Mouse (Mus musculus) ES-Bruce4 (cell line): ENCODE data around the gene Prkn. TPM values are rescaled to one million over a fixed set of nuclear protein-coding genes. Genes with fewer than 3 reads are reported as not detected.

Experiments used
- H3K27ac ChIP-seq: 2 replicates; pipeline ENCODE4 v1.5.1; 2012; ENCODE audit warnings: low read length, inconsistent platforms; ENCODE audit not compliant: insufficient read depth
- H3K27me3 ChIP-seq: 2 replicates; pipeline ENCODE4 v1.6.1; 2012; ENCODE audit warnings: mild to moderate bottlenecking, low read length, inconsistent platforms; ENCODE audit not compliant: control insufficient read depth, poor library complexity, insufficient read depth, severe bottlenecking
- H3K36me3 ChIP-seq: 2 replicates; pipeline ENCODE4 v1.6.1; 2012; ENCODE audit warnings: inconsistent platforms, mild to moderate bottlenecking, low read length, moderate library complexity; ENCODE audit not compliant: control insufficient read depth, poor library complexity, insufficient read depth, severe bottlenecking
- H3K4me1 ChIP-seq: one replicate; pipeline ENCODE4 v1.8.1; 2011; ENCODE audit warnings: low read length; ENCODE audit not compliant: control insufficient read depth, insufficient read depth
- H3K4me3 ChIP-seq: 2 replicates; pipeline ENCODE4 v1.5.1; 2011; ENCODE audit warnings: low read depth, mild to moderate bottlenecking, low read length
- H3K9ac ChIP-seq: 2 replicates; pipeline ENCODE4 v1.6.1; 2012; ENCODE audit warnings: low read depth, mild to moderate bottlenecking, inconsistent platforms; ENCODE audit not compliant: poor library complexity, severe bottlenecking
- H3K9me3 ChIP-seq: replicated peaks from 2 replicates; pipeline ENCODE4 v1.6.1; 2012; ENCODE audit warnings: mild to moderate bottlenecking, low read length, inconsistent platforms; ENCODE audit not compliant: control insufficient read depth, poor library complexity, insufficient read depth, severe bottlenecking
- CTCF ChIP-seq: IDR thresholded peaks from one replicate; pipeline ENCODE4 v1.8.1; 2011; ENCODE audit warnings: low read depth, low read length
- EP300 ChIP-seq: IDR thresholded peaks from 2 replicates; pipeline ENCODE4 v1.6.1; 2011; ENCODE audit warnings: low read depth, low read length; ENCODE audit not compliant: insufficient read depth
- POLR2A ChIP-seq: IDR thresholded peaks from one replicate; pipeline ENCODE4 v1.8.1; 2011; ENCODE audit warnings: low read length; ENCODE audit not compliant: insufficient read depth
- polyA plus RNA-seq: library from polyadenylated mRNA; stranded (reverse); fragments of >200 nt; gene quantifications from 2 replicates; pipeline ENCODE4 v1.2.4, GENCODE M21; 2011; ENCODE audit warnings: low read depth; ENCODE audit not compliant: missing spikeins, insufficient read depth, insufficient read length

The Prkn gene
- polyA plus RNA-seq, 1 experiment = 1.5 TPM

DNA sequence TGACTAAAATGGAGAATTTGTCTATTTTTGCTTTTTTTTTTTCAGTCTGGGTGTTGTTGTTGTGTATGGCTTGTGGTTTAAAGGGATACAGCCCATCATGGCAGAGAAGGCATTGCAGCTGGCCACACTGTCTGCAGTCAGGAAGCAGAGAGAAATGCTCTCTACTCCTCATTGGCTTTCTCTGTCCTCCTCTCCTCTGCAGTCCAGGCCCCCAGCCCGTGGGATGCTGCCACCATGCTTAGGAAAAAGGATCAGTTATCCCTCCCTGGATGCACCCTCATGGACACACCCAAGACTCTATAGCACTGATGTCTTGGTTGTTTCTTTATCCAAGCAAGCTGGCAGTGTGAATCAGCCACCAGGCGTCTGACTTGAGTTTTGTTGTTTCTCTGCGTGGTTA lies 1107.3 kb downstream of the Prkn start:
- Histone ChIP-seq H3K27me3 (no peaks in the 10 kb centered on the region), H3K4me1 (no peaks in the 10 kb centered on the region)

DNA sequence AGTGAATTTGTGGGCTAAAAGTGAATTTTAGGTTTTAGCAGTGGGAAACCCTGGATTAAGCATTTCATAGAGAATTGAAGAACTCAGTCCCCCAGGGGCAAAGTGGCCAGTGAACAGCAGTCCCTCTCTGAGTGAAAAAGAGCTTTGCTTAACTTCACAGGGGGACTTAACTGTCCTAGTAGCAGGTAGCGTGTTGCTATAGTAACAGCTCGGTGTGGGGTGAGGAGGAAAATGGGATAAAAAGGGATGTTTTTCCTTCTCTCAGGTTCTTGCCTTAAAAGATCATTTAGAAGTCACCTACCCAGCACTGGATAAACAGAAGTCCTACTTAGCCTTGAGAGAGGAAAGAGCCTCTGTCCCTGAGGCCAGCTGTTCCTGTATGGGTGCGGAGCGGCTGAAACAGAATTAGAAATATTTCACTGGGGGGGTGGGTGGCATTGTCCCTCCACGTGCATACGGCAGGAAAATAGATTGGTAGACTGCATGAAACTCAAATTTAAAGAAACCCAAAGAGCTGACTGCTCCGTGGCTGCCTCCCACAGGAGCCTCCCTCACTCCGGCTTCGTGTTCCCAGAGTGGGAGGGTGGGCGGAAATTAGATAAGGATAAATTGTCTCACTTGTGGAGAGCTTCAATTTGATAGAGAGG lies 1109.5 kb downstream of the Prkn start:
- Histone ChIP-seq H3K4me3 (no peak overlapping the region), H3K4me1 (no peaks in the 10 kb centered on the region)
- TF ChIP-seq CTCF = no peak
- no peak for TF ChIP-seq EP300
- TF ChIP-seq POLR2A = no peak

More for the DNA sequence above, 1107.3 kb downstream of the Prkn start:
- no peak overlapping the region for H3K4me3 ChIP-seq
- TF ChIP-seq CTCF (no peak), EP300 (no peak), POLR2A (no peak)
- H3K9ac ChIP-seq = no peak overlapping the region
- no peaks in the 10 kb centered on the region for H3K36me3 ChIP-seq
- H3K9me3 ChIP-seq = no peaks in the 10 kb centered on the region
- no peak overlapping the region for H3K27ac ChIP-seq

DNA sequence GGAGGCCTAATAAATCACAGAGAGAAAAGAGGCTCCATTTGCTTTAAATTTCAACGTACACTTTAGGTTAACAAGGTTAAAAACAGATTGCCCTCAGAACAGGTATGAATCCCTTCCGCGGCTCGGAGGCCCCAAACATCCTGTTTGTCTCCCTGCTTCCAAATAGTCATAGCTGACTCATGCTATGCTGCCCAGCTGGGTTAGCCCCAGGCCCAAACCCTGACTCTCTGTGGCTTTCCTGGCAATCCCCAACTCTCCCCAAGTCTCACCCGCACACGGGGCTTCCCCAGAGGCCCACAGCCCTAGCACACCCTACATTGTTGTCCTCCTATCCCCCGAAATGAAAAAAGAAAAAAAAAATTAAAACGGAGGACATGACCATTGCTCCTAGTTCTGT lies 1110.0 kb downstream of the Prkn start:
- no peaks in the 10 kb centered on the region for H3K9me3 ChIP-seq
- H3K4me1 ChIP-seq = no peaks in the 10 kb centered on the region
- no peaks in the 10 kb centered on the region for H3K36me3 ChIP-seq
- TF ChIP-seq POLR2A (no peak), EP300 (no peak), CTCF (no peak)
- H3K27me3 ChIP-seq = no peaks in the 10 kb centered on the region
- no peak overlapping the region for H3K9ac ChIP-seq
- no peak overlapping the region for H3K27ac ChIP-seq
- no peak overlapping the region for H3K4me3 ChIP-seq

More for the DNA sequence above, 1109.5 kb downstream of the Prkn start:
- H3K9ac ChIP-seq = no peak overlapping the region
- H3K9me3 ChIP-seq = no peaks in the 10 kb centered on the region
- H3K27me3 ChIP-seq = no peaks in the 10 kb centered on the region
- H3K36me3 ChIP-seq = no peaks in the 10 kb centered on the region
- H3K27ac ChIP-seq = no peak overlapping the region

DNA sequence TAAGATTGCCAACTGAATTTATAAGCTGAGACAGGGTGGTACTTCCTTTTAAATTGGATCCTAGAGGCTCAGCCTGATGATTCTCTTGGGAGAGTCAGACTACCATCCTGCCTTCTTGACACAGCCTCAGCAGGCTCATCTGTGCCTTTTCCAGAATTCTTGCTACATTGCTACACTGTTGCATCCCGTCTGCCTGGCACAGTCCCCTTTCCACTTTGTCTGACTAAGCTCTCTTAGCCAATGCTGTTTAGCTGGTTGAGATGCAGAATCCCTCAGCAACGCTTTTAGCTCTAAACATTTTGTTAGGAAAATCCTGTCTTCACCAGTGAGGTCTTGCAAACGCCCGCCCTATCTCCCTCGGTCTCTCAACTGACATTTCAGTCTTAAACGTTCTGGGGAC lies 1115.1 kb downstream of the Prkn start:
- Histone ChIP-seq H3K4me3 (no peak overlapping the region), H3K36me3 (no peaks in the 10 kb centered on the region), H3K9me3 (no peaks in the 10 kb centered on the region; the same call in 1 of the 2 replicates), H3K27me3 (no peaks in the 10 kb centered on the region), H3K27ac (no peak overlapping the region), H3K9ac (no peak overlapping the region), H3K4me1 (no peaks in the 10 kb centered on the region)
- TF ChIP-seq CTCF (no peak), EP300 (no peak), POLR2A (no peak)

DNA sequence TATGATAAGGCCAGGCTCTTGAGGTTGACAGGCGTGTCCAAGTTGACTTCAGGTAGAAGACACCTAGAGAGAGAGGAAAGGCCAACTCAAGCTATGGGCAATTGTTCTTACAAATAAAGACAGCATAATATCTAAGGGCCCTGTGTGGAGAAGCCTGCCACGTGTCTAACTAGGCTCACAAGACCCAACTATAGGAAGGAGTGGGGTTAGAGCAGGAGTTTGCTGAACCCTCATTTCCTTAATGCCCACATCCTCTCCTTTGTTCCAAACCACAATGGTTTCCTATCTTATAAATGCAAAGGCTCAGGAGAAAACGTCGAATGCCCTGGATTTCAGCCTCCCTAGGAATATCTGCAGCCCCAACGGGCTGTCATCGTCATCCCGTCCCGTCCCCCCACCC lies 1120.3 kb downstream of the Prkn start:
- TF ChIP-seq EP300 = no peak
- no peak for TF ChIP-seq CTCF
- no peak for TF ChIP-seq POLR2A
- Histone ChIP-seq H3K9ac (no peak overlapping the region), H3K9me3 (no peaks in the 10 kb centered on the region; the same call in 1 of the 2 replicates)

DNA sequence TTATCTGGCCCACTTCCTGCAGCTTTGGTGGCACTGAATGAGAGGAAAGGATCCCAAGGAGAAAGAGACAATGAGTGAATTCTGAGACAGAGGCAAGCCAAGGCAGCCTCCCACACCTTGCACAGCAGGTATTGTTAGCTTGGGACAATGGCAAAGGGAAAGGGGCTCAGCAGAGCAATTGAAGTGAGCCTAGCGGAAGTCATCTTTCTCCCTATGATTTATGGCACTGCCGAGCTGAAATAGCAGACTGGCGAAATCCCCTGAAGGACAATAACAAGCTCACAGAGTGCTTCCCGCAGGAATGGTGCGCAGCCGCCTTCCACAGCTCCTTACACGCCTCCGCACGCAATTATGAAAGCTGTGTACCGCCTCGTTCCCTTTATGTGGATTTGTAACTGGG lies 1122.6 kb downstream of the Prkn start:
- no peaks in the 10 kb centered on the region; the same call in 1 of the 2 replicates for H3K9me3 ChIP-seq
- no peak overlapping the region for H3K4me3 ChIP-seq
- no peak overlapping the region for H3K27ac ChIP-seq
- TF ChIP-seq POLR2A = no peak
- 0 out of 2 replicates have a peak, but pooled peaks have one; percentile 35 for TF ChIP-seq EP300
- no peaks in the 10 kb centered on the region for H3K27me3 ChIP-seq
- no peaks in the 10 kb centered on the region for H3K4me1 ChIP-seq
- no peak overlapping the region for H3K9ac ChIP-seq
- no peaks in the 10 kb centered on the region for H3K36me3 ChIP-seq

More for the DNA sequence above, 1120.3 kb downstream of the Prkn start:
- H3K27ac ChIP-seq = no peak overlapping the region
- no peak overlapping the region for H3K4me3 ChIP-seq
- no peaks in the 10 kb centered on the region for H3K4me1 ChIP-seq
- H3K36me3 ChIP-seq = no peaks in the 10 kb centered on the region
- H3K27me3 ChIP-seq = no peaks in the 10 kb centered on the region
